Mouse (Mus musculus) lung, adult 18-20 months (tissue): ENCODE results near the gene Fbh1.

Experiments
- DNase-seq, 2 experiments: peaks; one replicate each; pipeline ENCODE4 v3.0.0; 2022; ENCODE audit warnings: mixed read lengths in 2 of 2

The Fbh1 gene

GRCm38 (mm10) chr2:11777091-11778068, at the start of gene Fbh1, which contains the start of gene Ankrd16:
TSS of gene Fbh1 (minus strand) at chr2:11777582.
TSS of gene Ankrd16 (plus strand) at chr2:11777876.
- peak; percentile 100 for DNase-seq

- DNase-seq, result no peak
Observed at GRCm38 (mm10) chr2:11801299-11801930, 24.0 kb upstream of the Fbh1 start.

GRCm38 (mm10) chr2:11797930-11798364, 20.6 kb upstream of the Fbh1 start:
- no peak for DNase-seq

DNA sequence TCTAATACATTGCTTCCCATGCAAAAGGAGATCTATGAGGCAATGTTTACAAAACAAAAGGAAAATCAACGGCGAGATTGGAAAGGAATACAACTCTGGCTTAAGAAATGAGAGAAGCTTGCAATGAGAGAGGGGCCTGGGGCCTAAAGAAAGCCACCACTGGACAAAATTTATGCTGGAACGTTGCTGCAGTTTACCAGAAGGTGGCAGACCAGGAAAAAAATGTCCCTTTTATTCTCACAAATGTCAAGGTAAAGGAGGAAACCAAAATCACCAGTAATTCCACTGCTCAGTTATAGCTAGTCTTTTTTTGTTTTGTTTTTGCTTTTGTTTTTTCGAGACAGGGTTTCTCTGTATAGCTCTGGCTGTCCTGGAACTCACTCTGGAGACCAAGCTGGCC, 17.3 kb upstream of the Fbh1 start:
- no peak for DNase-seq

DNA sequence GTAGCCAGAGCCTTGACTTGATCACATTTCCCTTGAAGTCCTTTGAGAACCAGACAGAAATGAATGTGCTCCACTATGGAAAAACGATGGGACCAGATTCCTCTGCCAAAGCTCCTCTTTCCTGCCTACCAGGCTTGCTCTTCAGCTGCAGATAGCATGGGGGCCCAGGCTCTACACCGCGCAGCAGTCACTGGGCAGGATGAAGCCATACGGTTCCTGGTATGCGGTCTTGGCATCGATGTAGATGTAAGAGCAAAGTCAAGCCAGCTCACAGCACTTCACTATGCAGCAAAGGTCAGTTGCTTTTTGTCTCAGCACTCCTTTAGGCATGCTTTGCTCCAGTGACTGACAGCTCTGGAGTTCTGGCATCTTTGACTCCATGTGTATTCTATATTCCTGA, 6.8 kb upstream of the Fbh1 start:
- DNase-seq, result no peak

DNA sequence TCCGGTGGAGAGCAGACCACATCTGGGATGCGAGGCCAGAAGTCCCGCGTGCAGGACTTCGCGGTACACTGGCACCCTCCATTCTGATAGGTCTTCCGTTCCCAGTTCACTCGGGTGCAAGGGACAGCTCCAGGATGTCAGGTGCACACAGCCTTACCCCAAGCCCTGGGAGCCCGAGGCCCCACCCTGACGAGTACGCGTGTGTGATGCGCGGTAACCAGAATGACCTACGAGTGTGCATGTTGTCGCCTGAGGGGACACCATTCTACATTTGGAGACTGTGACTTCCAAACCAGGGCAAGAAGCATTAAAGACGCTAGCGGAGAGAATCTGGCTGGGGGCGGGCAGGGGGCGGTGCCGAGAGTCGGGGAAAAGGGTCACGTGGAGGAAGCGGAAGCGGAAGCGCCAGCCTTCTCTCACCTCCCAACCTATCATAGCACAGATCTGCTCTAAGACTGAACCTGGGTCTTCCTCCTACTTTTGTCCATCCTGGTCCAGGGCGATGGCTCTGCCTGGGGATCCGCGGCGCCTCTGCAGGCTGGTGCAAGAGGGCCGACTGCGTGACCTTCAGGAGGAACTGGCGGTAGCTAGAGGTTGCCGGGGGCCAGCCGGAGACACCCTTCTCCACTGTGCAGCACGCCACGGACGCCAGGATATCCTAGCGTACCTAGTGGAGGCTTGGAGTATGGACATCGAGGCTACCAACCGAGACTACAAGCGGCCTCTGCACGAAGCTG, 873 bp upstream of the Fbh1 start:
- peak; percentile 83 to 85 for DNase-seq

DNA sequence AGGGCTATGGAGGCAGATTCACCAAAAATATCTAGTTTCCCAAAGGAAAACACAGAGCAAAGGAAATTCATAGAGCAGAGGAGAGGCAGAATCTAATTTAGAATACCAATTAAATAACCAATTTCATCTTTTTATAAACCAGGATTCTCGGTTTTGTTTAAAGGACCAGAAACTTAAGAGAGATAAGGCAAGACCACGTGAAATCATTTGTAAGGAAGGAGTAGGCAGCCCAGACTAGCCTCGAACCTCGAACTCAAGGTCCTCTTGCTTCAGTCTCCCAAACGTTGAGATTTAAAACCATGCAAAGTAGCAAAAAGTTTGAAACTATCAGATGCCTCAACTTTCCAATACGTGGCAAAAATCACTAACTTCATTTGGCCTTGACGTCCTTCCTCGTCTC, 967 bp downstream of the Fbh1 start:
- no peak for DNase-seq

DNA sequence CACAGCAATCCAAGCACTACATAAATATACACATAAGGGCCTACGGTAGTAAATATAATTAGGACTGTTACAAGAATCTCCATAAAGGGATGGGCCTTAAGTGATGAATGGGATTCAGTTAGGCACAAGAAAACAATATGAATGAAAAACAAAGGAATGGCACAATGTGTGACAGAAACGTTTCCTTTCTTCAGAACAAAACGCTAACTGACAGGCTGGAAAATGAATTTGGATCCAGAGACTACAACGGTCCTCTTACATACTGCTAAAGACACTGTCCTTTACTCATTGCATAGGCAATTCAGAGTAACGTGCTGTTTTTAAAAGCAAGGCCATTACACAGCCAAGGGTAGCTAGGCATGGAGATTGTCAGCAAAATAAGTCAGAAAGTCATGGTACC, 2.3 kb downstream of the Fbh1 start:
- no peak for DNase-seq

DNA sequence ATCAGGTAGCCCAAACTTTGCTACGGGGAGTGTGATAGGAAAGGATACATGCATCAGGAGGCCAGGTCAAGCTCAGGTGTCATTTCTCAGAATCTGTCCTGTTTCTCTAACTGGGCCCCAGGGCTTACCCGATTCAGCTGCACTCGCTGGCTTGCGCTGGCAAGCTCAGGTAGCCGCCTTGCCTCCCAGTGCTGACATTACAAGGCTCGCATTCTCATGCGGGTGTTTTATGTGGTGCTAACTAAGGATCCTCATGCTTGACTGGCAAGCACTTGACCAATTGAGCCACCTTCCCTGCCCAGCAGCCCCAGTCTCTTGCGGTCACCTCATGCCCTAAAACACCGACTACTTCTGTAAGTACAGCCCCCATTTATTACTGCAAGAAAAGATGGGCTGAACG, 3.0 kb downstream of the Fbh1 start:
- no peak for DNase-seq

GRCm38 (mm10) chr2:11772401-11772800, 5.0 kb downstream of the Fbh1 start:
- no peak for DNase-seq

- DNase-seq, result no peak
Observed at GRCm38 (mm10) chr2:11771701-11772100, 5.7 kb downstream of the Fbh1 start.

- peak in 1 of 2 experiments; percentile 8 for DNase-seq
Observed at GRCm38 (mm10) chr2:11767161-11767545, 10.2 kb downstream of the Fbh1 start.

DNA sequence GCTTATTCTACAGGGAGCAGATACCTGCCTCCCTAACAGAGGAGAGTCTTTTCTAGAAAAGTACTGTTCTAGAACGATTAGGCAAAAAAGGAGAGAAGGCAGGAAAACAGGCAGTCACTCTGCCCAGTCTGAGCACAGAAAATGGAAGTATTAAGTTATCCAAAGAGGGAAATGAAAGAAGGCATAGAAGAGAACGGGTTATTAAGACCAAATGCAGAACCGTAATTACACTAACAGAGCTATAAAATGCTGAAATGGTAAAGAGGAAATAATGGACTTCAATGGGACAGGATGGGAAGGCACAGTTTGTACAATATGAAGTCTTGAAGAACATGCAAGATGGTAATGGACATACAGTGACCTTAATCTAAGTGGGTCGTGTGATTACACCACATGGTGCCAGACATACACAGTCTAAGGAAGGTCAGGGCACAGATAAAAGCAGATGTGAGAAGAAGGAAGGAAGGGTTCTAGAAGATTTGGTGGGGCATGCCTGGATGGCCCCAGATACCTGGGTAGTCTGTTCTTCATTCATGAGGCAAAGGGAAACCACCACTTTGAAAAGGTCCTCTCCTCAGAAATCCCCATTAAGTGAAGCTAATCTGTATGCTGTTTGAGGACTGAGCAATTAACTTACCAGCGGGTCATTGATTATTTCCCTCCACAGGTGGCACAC, 10.8 kb downstream of the Fbh1 start:
- DNase-seq, result no peak

DNA sequence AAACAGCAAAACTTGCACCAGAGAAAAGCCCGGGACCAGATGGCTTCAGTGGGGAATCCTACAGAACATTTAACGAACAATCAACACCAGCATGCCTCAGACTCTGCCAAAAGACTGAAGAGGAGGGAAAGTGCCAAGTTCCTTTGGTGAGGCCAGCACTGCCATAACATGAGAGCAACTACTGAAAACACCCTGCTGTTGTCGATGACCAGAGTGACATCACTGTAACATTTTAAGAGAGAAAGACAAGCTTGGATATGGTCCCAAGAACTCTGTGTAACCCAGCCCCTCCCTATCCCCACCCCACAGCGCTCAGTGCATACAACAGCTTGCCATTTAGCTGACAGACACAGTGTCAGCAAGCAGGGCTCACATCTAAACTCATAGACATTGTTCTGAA, 11.7 kb downstream of the Fbh1 start:
- DNase-seq, result no peak

GRCm38 (mm10) chr2:11762541-11762940, 14.8 kb downstream of the Fbh1 start:
- DNase-seq, result no peak

DNA sequence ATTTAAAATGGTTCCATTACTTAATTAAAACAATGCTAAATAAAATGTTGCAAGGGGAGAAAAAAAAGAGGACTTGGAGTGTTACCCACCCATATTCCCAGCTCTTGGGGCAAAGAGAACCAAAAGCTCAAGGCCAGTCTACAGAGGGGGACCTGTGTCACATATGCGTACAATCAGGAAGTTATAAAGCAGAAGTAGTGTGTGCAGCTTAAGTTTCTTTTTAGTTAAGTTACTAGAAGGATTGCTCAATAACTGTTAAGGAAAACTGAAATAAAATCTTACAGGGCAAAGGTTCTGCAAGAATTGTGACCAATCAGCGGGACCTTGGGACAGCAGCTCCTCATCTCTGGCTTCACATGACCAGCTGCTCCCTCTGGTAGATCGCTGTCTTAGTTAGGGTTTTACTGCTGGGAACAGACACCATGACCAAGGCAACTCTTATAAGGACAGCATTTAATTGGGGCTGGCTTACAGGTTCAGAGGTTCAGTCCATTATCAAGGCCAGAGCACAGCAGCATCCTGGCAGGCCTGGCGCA, 37.8 kb downstream of the Fbh1 start:
- no peak for DNase-seq

DNA sequence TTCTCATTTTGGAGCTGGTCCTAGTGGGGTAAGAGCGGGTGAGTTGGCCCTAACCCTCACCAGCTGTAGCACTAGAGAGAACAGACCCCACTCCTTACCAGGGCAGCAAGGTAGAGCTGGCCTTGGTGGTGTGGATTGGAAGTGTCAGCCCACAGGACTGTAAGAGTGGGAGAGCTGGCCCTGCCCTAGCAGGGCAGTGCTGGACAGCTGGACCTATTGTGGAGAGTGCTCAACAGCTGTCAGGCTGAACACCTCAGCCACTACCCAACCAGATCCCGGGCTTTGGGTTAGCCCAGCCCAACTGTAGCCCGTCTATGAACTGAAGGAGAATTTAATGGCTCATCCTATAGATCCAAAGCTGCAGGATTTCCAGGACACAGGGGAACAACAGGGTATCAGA, 38.6 kb downstream of the Fbh1 start:
- no peak for DNase-seq

DNA sequence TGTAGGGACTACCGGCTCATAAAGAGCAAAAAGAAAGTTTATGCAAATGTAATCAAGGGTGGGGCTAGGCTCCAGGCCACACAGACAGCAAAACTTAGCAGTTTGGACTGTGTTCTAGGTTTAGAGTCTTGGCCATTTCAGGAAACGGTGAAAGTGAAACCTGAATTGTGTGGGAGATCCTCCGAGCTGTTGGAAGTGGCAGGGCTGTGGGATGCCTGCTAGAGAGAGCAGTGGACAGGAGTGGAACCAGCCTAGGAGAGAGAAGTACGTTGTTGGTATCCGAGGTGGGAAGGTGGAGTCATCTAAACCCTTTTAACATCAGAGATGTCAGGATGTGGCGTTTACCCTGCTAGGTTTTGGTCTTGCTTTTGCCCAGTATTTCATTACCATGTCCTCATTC, 41.5 kb downstream of the Fbh1 start:
- DNase-seq, result no peak

- DNase-seq, result no peak
Observed at GRCm38 (mm10) chr2:11732978-11733377, 44.4 kb downstream of the Fbh1 start.

- no peak for DNase-seq
Observed at GRCm38 (mm10) chr2:11729091-11729490, 48.3 kb downstream of the Fbh1 start.

DNA sequence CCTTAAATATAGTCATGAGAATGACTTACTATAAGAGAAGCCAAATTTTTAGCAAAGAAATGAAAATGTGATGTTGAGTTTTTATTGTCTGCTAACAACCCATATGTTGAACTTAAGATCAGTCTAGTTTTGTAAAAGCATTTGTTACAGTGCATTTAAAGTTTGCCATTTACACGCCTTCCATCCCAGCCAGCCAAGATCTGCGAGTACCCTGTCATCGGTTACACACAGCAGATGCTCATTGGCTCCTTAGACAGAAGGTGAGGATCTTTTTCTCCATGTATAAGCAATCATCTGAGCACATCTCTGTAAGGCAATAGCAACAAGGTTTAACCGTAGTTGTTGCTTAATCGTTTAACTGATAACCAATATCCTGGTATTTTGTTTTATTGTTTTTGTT, 49.8 kb downstream of the Fbh1 start:
- no peak for DNase-seq

DNA sequence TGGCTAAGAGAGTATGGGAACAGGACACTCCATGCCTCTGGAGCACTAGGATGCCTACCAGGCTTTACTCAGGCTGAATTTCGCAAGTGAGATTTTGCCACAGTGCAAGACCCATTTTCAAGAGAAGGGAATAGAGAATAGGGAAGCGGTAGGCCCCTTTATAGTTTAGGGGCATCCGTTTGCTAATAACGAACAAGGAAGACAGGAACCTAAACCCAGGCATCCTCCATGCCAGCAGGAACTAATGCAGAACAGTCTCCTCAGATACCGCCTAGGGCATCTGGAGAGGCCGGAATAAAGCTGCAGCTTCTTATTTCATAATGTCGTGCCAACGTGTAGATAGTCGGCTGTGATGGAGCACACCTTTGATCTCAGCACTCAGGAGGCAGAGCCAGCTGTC, 54.8 kb downstream of the Fbh1 start:
- DNase-seq, result no peak

- DNase-seq, result no peak
Observed at GRCm38 (mm10) chr2:11718573-11718972, 58.8 kb downstream of the Fbh1 start.
